In genomic region chr5:137304816-137305215, GRCm38 (mm10) we compare ENCODE assay signal across 9 mouse cellular contexts. TPM values are rescaled to one million over a fixed set of nuclear protein-coding genes. Genes with fewer than 3 reads are reported as not detected.
DNase-seq lines count a peak whose midpoint lies in the region; ATAC-seq and TF ChIP-seq lines count a peak whose summit lies in the region.
"Had no signal": no experiment of that assay in that cellular context is flagged by ENCODE, and none has a peak within 500 bp of the region (broad histone marks: within the 10 kb centered on the region; RNA-seq: fewer than 3 reads in every experiment).

No protein-coding gene starts in this region.

- 47% methylated on average over 4 of the region's 4 CpGs for WGBS in lung, embryonic 14.5 days
- WGBS in forebrain, embryonic 13.5 days, result 79% methylated on average over 4 of the region's 4 CpGs
- WGBS in limb, embryonic 13.5 days, result 46% methylated on average over 4 of the region's 4 CpGs
- WGBS in stomach, embryonic 15.5 days, result 44% methylated on average over 4 of the region's 4 CpGs

- no peak for TF ChIP-seq CTCF in lung, embryonic 14.5 days (IDR thresholded peaks at IDR 0.05; ENCODE audit: low read depth)

- 0 out of 2 replicates have a peak overlapping the region, but pooled peaks have one; percentile 10 for H3K9ac ChIP-seq in lung, embryonic 14.5 days
- H3K9ac ChIP-seq in forebrain, embryonic 13.5 days, result peak overlapping the region; percentile 99
- peak overlapping the region; percentile 97 for H3K9ac ChIP-seq in limb, embryonic 13.5 days
- H3K9ac ChIP-seq in stomach, embryonic 15.5 days, result no peak overlapping the region

- peaks cover 17% of the 10 kb centered on the region for H3K4me1 ChIP-seq in lung, embryonic 14.5 days (ENCODE audit: insufficient read depth)
- H3K4me1 ChIP-seq in forebrain, embryonic 13.5 days, result peaks cover 45% of the 10 kb centered on the region
- peaks cover 41% of the 10 kb centered on the region for H3K4me1 ChIP-seq in limb, embryonic 13.5 days
- peaks cover 24% of the 10 kb centered on the region for H3K4me1 ChIP-seq in stomach, embryonic 15.5 days

- H3K27ac ChIP-seq in lung, embryonic 14.5 days (ENCODE audit: low read depth), result no peak overlapping the region
- peak overlapping the region; percentile 55; the same call in 1 of the 2 replicates for H3K27ac ChIP-seq in forebrain, embryonic 13.5 days
- peak overlapping the region; percentile 28 for H3K27ac ChIP-seq in limb, embryonic 13.5 days
- H3K27ac ChIP-seq in stomach, embryonic 15.5 days, result no peak overlapping the region

- H3K27me3 ChIP-seq in lung, embryonic 14.5 days (ENCODE audit: insufficient read depth, low read length), result no peaks in the 10 kb centered on the region
- H3K27me3 ChIP-seq in forebrain, embryonic 13.5 days, result no peaks in the 10 kb centered on the region
- no peaks in the 10 kb centered on the region for H3K27me3 ChIP-seq in limb, embryonic 13.5 days
- no peaks in the 10 kb centered on the region for H3K27me3 ChIP-seq in stomach, embryonic 15.5 days (replicated peaks)

- 0 out of 2 replicates have a peak overlapping the region, but pooled peaks have one; percentile 2 for H3K4me3 ChIP-seq in lung, embryonic 14.5 days (ENCODE audit: low read depth, low read length)
- H3K4me3 ChIP-seq in forebrain, embryonic 13.5 days, result peak overlapping the region; percentile 95
- peak overlapping the region; percentile 87 for H3K4me3 ChIP-seq in limb, embryonic 13.5 days
- 0 out of 2 replicates have a peak overlapping the region, but pooled peaks have one; percentile 95 for H3K4me3 ChIP-seq in stomach, embryonic 15.5 days (replicated peaks)

- H3K9me3 ChIP-seq in lung, embryonic 14.5 days (ENCODE audit: low read depth, low read length), result no peaks in the 10 kb centered on the region
- no peaks in the 10 kb centered on the region; the same call in 1 of the 2 replicates for H3K9me3 ChIP-seq in forebrain, embryonic 13.5 days (replicated peaks)
- 0 out of 2 replicates have a peak, but pooled peaks cover 6% of the 10 kb centered on the region for H3K9me3 ChIP-seq in limb, embryonic 13.5 days
- H3K9me3 ChIP-seq in stomach, embryonic 15.5 days, result no peaks in the 10 kb centered on the region

- peaks cover 74% of the 10 kb centered on the region for H3K36me3 ChIP-seq in lung, embryonic 14.5 days (ENCODE audit: insufficient read depth)
- H3K36me3 ChIP-seq in forebrain, embryonic 13.5 days (ENCODE audit: poor library complexity, severe bottlenecking), result peaks cover 73% of the 10 kb centered on the region
- peaks cover 76% of the 10 kb centered on the region for H3K36me3 ChIP-seq in limb, embryonic 13.5 days
- H3K36me3 ChIP-seq in stomach, embryonic 15.5 days, result peaks cover 51% of the 10 kb centered on the region

- peak overlapping the region; percentile 81 for H3K4me2 ChIP-seq in lung, embryonic 14.5 days
- peak overlapping the region; percentile 82 for H3K4me2 ChIP-seq in forebrain, embryonic 13.5 days
- peak overlapping the region; percentile 78 for H3K4me2 ChIP-seq in limb, embryonic 13.5 days (replicated peaks)
- H3K4me2 ChIP-seq in stomach, embryonic 15.5 days, result peak overlapping the region; percentile 54

- DNase-seq in lung, embryonic 14.5 days, result no peak
- no peak for DNase-seq in lung, postnatal 10 days
- no peak for DNase-seq in left cerebral cortex, postnatal 25 days (ENCODE audit: low spot score in 2 of 2)
- no peak for DNase-seq in ovary, adult 18-20 months (ENCODE audit: low spot score)
- DNase-seq: right cerebral cortex, postnatal 4 days had no signal

- no peak for ATAC-seq in lung, embryonic 14.5 days (ENCODE audit: insufficient read depth)
- no peak for ATAC-seq in forebrain, embryonic 13.5 days
- no peak for ATAC-seq in limb, embryonic 13.5 days (ENCODE audit: low FRiP score, low read depth)
- ATAC-seq in stomach, embryonic 15.5 days (ENCODE audit: insufficient read depth, low FRiP score, low read depth), result no peak
- ATAC-seq: lung, postnatal 0 days had no signal

- intact Hi-C loops in left cerebral cortex, postnatal 25 days (cut with DNase I), result no loop called here

RNA-seq across cellular contexts. Expression of gene Srrt, which starts 2.7 kb away (rescaled TPM):
- 137 and 141 TPM in 2 replicates for polyA plus RNA-seq in lung, embryonic 14.5 days (2014; fragmentation: Nextera tagmentation; extraction: Ambion mirVana)
- polyA plus RNA-seq in forebrain, embryonic 13.5 days (2015; fragmentation: Nextera tagmentation; extraction: Ambion mirVana), result 145 and 150 TPM in 2 replicates
- polyA plus RNA-seq in limb, embryonic 13.5 days (2015; fragmentation: Nextera tagmentation; extraction: Ambion mirVana), result 141 and 149 TPM in 2 replicates
- 113 and 122 TPM in 2 replicates for polyA plus RNA-seq in stomach, embryonic 15.5 days (2015; fragmentation: Nextera tagmentation; extraction: Ambion mirVana)
- 100 to 1,000 TPM; 176 to 178 TPM for total RNA-seq in left cerebral cortex, postnatal 25 days (2021)

RNA-seq across cellular contexts. Expression of gene Trip6, which starts 9.4 kb away (rescaled TPM):
- polyA plus RNA-seq in lung, embryonic 14.5 days (2014; fragmentation: Nextera tagmentation; extraction: Ambion mirVana), result 87.1 and 89.3 TPM in 2 replicates
- 30.8 and 35.3 TPM in 2 replicates for polyA plus RNA-seq in forebrain, embryonic 13.5 days (2015; fragmentation: Nextera tagmentation; extraction: Ambion mirVana)
- 104 and 107 TPM in 2 replicates for polyA plus RNA-seq in limb, embryonic 13.5 days (2015; fragmentation: Nextera tagmentation; extraction: Ambion mirVana)
- 73.2 and 73.4 TPM in 2 replicates for polyA plus RNA-seq in stomach, embryonic 15.5 days (2015; fragmentation: Nextera tagmentation; extraction: Ambion mirVana)
- 1 to 10 TPM; 4.3 to 5.9 TPM for total RNA-seq in left cerebral cortex, postnatal 25 days (2021)

RNA-seq across cellular contexts. Expression of gene Ufsp1, which starts 10.4 kb away (rescaled TPM):
- polyA plus RNA-seq in lung, embryonic 14.5 days (2014; fragmentation: Nextera tagmentation; extraction: Ambion mirVana), result 4.4 and 4.6 TPM in 2 replicates
- 7.1 and 7.2 TPM in 2 replicates for polyA plus RNA-seq in forebrain, embryonic 13.5 days (2015; fragmentation: Nextera tagmentation; extraction: Ambion mirVana)
- 8.4 and 9.6 TPM in 2 replicates for polyA plus RNA-seq in limb, embryonic 13.5 days (2015; fragmentation: Nextera tagmentation; extraction: Ambion mirVana)
- 7.8 and 8.7 TPM in 2 replicates for polyA plus RNA-seq in stomach, embryonic 15.5 days (2015; fragmentation: Nextera tagmentation; extraction: Ambion mirVana)
- total RNA-seq in left cerebral cortex, postnatal 25 days (2021), result 10 to 100 TPM in 1 of 2 experiments, 1 to 10 TPM in 1; 9.8 to 13.3 TPM

RNA-seq across cellular contexts. Expression of gene Ache, which starts 17.5 kb away (rescaled TPM):
- 0.93 and 1.3 TPM in 2 replicates for polyA plus RNA-seq in lung, embryonic 14.5 days (2014; fragmentation: Nextera tagmentation; extraction: Ambion mirVana)
- 2.7 and 4.1 TPM in 2 replicates for polyA plus RNA-seq in forebrain, embryonic 13.5 days (2015; fragmentation: Nextera tagmentation; extraction: Ambion mirVana)
- 17.2 and 18.3 TPM in 2 replicates for polyA plus RNA-seq in limb, embryonic 13.5 days (2015; fragmentation: Nextera tagmentation; extraction: Ambion mirVana)
- polyA plus RNA-seq in stomach, embryonic 15.5 days (2015; fragmentation: Nextera tagmentation; extraction: Ambion mirVana), result 9.8 and 12.3 TPM in 2 replicates
- 10 to 100 TPM; 54.9 to 63.3 TPM for total RNA-seq in left cerebral cortex, postnatal 25 days (2021)

RNA-seq across cellular contexts. Expression of gene Slc12a9, which starts 28.6 kb away (rescaled TPM):
- 9.7 and 10.2 TPM in 2 replicates for polyA plus RNA-seq in lung, embryonic 14.5 days (2014; fragmentation: Nextera tagmentation; extraction: Ambion mirVana)
- polyA plus RNA-seq in forebrain, embryonic 13.5 days (2015; fragmentation: Nextera tagmentation; extraction: Ambion mirVana), result 14.4 and 16.9 TPM in 2 replicates
- 17.2 and 17.9 TPM in 2 replicates for polyA plus RNA-seq in limb, embryonic 13.5 days (2015; fragmentation: Nextera tagmentation; extraction: Ambion mirVana)
- 13.0 and 14.5 TPM in 2 replicates for polyA plus RNA-seq in stomach, embryonic 15.5 days (2015; fragmentation: Nextera tagmentation; extraction: Ambion mirVana)
- 10 to 100 TPM; 21.3 to 23.2 TPM for total RNA-seq in left cerebral cortex, postnatal 25 days (2021)

Comparison
In these comparisons a context has a peak if more than half of its experiments do, and no peak if none do; other contexts are left out.
1. H3K27ac ChIP-seq: peak in forebrain, embryonic 13.5 days (single experiment) and limb, embryonic 13.5 days (single experiment); none in lung, embryonic 14.5 days (single experiment) and stomach, embryonic 15.5 days (single experiment).
2. H3K4me3 ChIP-seq: peak in every context shown above with its lines; median percentile 95 in forebrain, embryonic 13.5 days; 95 in stomach, embryonic 15.5 days; 87 in limb, embryonic 13.5 days; 2 in lung, embryonic 14.5 days.
3. Peak in every context shown above with its lines, with median percentiles within 50 percentile points of each other: H3K4me2 ChIP-seq.